Mouse (Mus musculus): ENCODE results near the gene Map3k4. TPM values are rescaled to one million over a fixed set of nuclear protein-coding genes. Genes with fewer than 3 reads are reported as not detected.

The Map3k4 gene
- polyA plus RNA-seq, 1 experiment from 2014 or later, result 35.6 TPM

GRCm38 (mm10) chr17:12327847-12328518, 9.4 kb upstream of the Map3k4 start:
- no peaks in the 10 kb centered on the region for H3K36me3 ChIP-seq (ENCODE audit: control insufficient read depth, insufficient read depth, low read length)
- ATAC-seq (ENCODE audit: low FRiP score, low TSS enrichment) (peak; percentile 85), DNase-seq (ENCODE audit: low spot score) (peak; percentile 68)
- no peaks in the 10 kb centered on the region for H3K27me3 ChIP-seq (ENCODE audit: control insufficient read depth, insufficient read depth, low read length)
- peak overlapping the region; percentile 9; the same call in 1 of the 2 replicates for H3K4me2 ChIP-seq (replicated peaks; ENCODE audit: low read depth)
- H3K27ac ChIP-seq (replicated peaks), result 0 out of 2 replicates have a peak overlapping the region, but pooled peaks have one; percentile 2
- TF ChIP-seq CTCF (IDR thresholded peaks at IDR 0.05; ENCODE audit: low read depth), result no peak
- no peak for TF ChIP-seq EP300 (optimal IDR thresholded peaks at IDR 0.05)
- no peak overlapping the region for H3K4me3 ChIP-seq (ENCODE audit: low read depth, low read length)
- H3K9ac ChIP-seq (ENCODE audit: low read length), result no peak overlapping the region
- no peaks in the 10 kb centered on the region for H3K9me3 ChIP-seq (ENCODE audit: control insufficient read depth, low read length)
- H3K4me1 ChIP-seq (replicated peaks; ENCODE audit: control insufficient read depth, insufficient read depth), result peaks cover 4% of the 10 kb centered on the region; the same call in 1 of the 2 replicates
- WGBS, result 21% methylated on average over 14 of the region's 14 CpGs

- no peak for DNase-seq (ENCODE audit: low spot score)
- no peak for ATAC-seq (ENCODE audit: low FRiP score, low TSS enrichment)
- Histone ChIP-seq H3K4me1 (replicated peaks; ENCODE audit: control insufficient read depth, insufficient read depth) (no peaks in the 10 kb centered on the region), H3K9me3 (ENCODE audit: control insufficient read depth, low read length) (no peaks in the 10 kb centered on the region), H3K27me3 (ENCODE audit: control insufficient read depth, insufficient read depth, low read length) (no peaks in the 10 kb centered on the region), H3K36me3 (ENCODE audit: control insufficient read depth, insufficient read depth, low read length) (no peaks in the 10 kb centered on the region), H3K4me2 (replicated peaks; ENCODE audit: low read depth) (no peak overlapping the region), H3K9ac (ENCODE audit: low read length) (no peak overlapping the region), H3K27ac (replicated peaks) (no peak overlapping the region), H3K4me3 (ENCODE audit: low read depth, low read length) (no peak overlapping the region)
- no peak for TF ChIP-seq CTCF (IDR thresholded peaks at IDR 0.05; ENCODE audit: low read depth)
- no peak for TF ChIP-seq EP300 (optimal IDR thresholded peaks at IDR 0.05)
- 85% methylated on average over 7 of the region's 7 CpGs for WGBS
These were observed 1.2 kb upstream of the Map3k4 start for GRCm38 (mm10) chr17:12319786-12320185.

- no peaks in the 10 kb centered on the region for H3K4me1 ChIP-seq (replicated peaks; ENCODE audit: control insufficient read depth, insufficient read depth)
- peak overlapping the region; percentile 92 for H3K9ac ChIP-seq (ENCODE audit: low read length)
- H3K27ac ChIP-seq (replicated peaks), result peak overlapping the region; percentile 93
- peak overlapping the region; percentile 100 for H3K4me3 ChIP-seq (ENCODE audit: low read depth, low read length)
- ATAC-seq (ENCODE audit: low FRiP score, low TSS enrichment) (peak; percentile 81), DNase-seq (ENCODE audit: low spot score) (no peak)
- WGBS, result under 1% methylated on average over 46 of the region's 59 CpGs
- H3K36me3 ChIP-seq (ENCODE audit: control insufficient read depth, insufficient read depth, low read length), result no peaks in the 10 kb centered on the region
- H3K4me2 ChIP-seq (replicated peaks; ENCODE audit: low read depth), result peak overlapping the region; percentile 78
- TF ChIP-seq EP300 (optimal IDR thresholded peaks at IDR 0.05) (no peak), CTCF (IDR thresholded peaks at IDR 0.05; ENCODE audit: low read depth) (no peak)
- H3K9me3 ChIP-seq (ENCODE audit: control insufficient read depth, low read length), result no peaks in the 10 kb centered on the region
- H3K27me3 ChIP-seq (ENCODE audit: control insufficient read depth, insufficient read depth, low read length), result no peaks in the 10 kb centered on the region
These were observed 493 bp downstream of the Map3k4 start for GRCm38 (mm10) chr17:12317954-12318651.

GRCm38 (mm10) chr17:12317607-12317953, 1.0 kb downstream of the Map3k4 start:
- Histone ChIP-seq H3K4me1 (replicated peaks; ENCODE audit: control insufficient read depth, insufficient read depth) (no peaks in the 10 kb centered on the region), H3K4me2 (replicated peaks; ENCODE audit: low read depth) (peak overlapping the region; percentile 78), H3K36me3 (ENCODE audit: control insufficient read depth, insufficient read depth, low read length) (no peaks in the 10 kb centered on the region), H3K9ac (ENCODE audit: low read length) (peak overlapping the region; percentile 92), H3K9me3 (ENCODE audit: control insufficient read depth, low read length) (no peaks in the 10 kb centered on the region), H3K27me3 (ENCODE audit: control insufficient read depth, insufficient read depth, low read length) (no peaks in the 10 kb centered on the region), H3K27ac (replicated peaks) (peak overlapping the region; percentile 93), H3K4me3 (ENCODE audit: low read depth, low read length) (peak overlapping the region; percentile 100)
- 9% methylated on average over 7 of the region's 7 CpGs for WGBS
- TF ChIP-seq CTCF (IDR thresholded peaks at IDR 0.05; ENCODE audit: low read depth), result no peak
- TF ChIP-seq EP300 (optimal IDR thresholded peaks at IDR 0.05), result no peak
- no peak for ATAC-seq (ENCODE audit: low FRiP score, low TSS enrichment)
- no peak for DNase-seq (ENCODE audit: low spot score)

- 73% methylated on average over 13 of the region's 13 CpGs for WGBS
- Histone ChIP-seq H3K4me3 (ENCODE audit: low read depth, low read length) (no peak overlapping the region), H3K27me3 (ENCODE audit: control insufficient read depth, insufficient read depth, low read length) (no peaks in the 10 kb centered on the region), H3K36me3 (ENCODE audit: control insufficient read depth, insufficient read depth, low read length) (no peaks in the 10 kb centered on the region), H3K9me3 (ENCODE audit: control insufficient read depth, low read length) (no peaks in the 10 kb centered on the region), H3K4me2 (replicated peaks; ENCODE audit: low read depth) (peak overlapping the region; percentile 14; the same call in 1 of the 2 replicates), H3K27ac (replicated peaks) (0 out of 2 replicates have a peak overlapping the region, but pooled peaks have one; percentile 30), H3K9ac (ENCODE audit: low read length) (no peak overlapping the region), H3K4me1 (replicated peaks; ENCODE audit: control insufficient read depth, insufficient read depth) (no peaks in the 10 kb centered on the region)
- DNase-seq (ENCODE audit: low spot score) (no peak), ATAC-seq (ENCODE audit: low FRiP score, low TSS enrichment) (no peak)
- TF ChIP-seq CTCF (IDR thresholded peaks at IDR 0.05; ENCODE audit: low read depth), result no peak
- no peak for TF ChIP-seq EP300 (optimal IDR thresholded peaks at IDR 0.05)
These were observed 2.3 kb downstream of the Map3k4 start for GRCm38 (mm10) chr17:12316251-12316650.

- Histone ChIP-seq H3K27me3 (ENCODE audit: control insufficient read depth, insufficient read depth, low read length) (no peaks in the 10 kb centered on the region), H3K36me3 (ENCODE audit: control insufficient read depth, insufficient read depth, low read length) (no peaks in the 10 kb centered on the region; the same call in 1 of the 2 replicates), H3K4me1 (replicated peaks; ENCODE audit: control insufficient read depth, insufficient read depth) (no peaks in the 10 kb centered on the region), H3K9ac (ENCODE audit: low read length) (no peak overlapping the region), H3K4me3 (ENCODE audit: low read depth, low read length) (no peak overlapping the region), H3K4me2 (replicated peaks; ENCODE audit: low read depth) (no peak overlapping the region), H3K9me3 (ENCODE audit: control insufficient read depth, low read length) (no peaks in the 10 kb centered on the region), H3K27ac (replicated peaks) (no peak overlapping the region)
- 90% methylated on average over 6 of the region's 6 CpGs for WGBS
- DNase-seq (ENCODE audit: low spot score) (no peak), ATAC-seq (ENCODE audit: low FRiP score, low TSS enrichment) (no peak)
- TF ChIP-seq CTCF (IDR thresholded peaks at IDR 0.05; ENCODE audit: low read depth) (no peak), EP300 (optimal IDR thresholded peaks at IDR 0.05) (no peak)
These were observed 6.3 kb downstream of the Map3k4 start for GRCm38 (mm10) chr17:12312248-12312647.
